Mouse (Mus musculus) embryonic fibroblast, embryonic 13.5 days (primary cell): ENCODE data around the gene Cfap65.

ENCODE experiments used
- CTCF ChIP-seq: IDR thresholded peaks from 2 replicates; pipeline ENCODE4 v1.5.1; 2011; ENCODE audit warnings: mild to moderate bottlenecking, control low read depth, low read length, moderate library complexity, borderline replicate concordance; ENCODE audit not compliant: insufficient read depth
- POLR2A ChIP-seq: IDR thresholded peaks from 2 replicates; pipeline ENCODE4 v1.6.1; 2011; ENCODE audit warnings: low read depth, mild to moderate bottlenecking, control low read depth, low read length, moderate library complexity

DNA sequence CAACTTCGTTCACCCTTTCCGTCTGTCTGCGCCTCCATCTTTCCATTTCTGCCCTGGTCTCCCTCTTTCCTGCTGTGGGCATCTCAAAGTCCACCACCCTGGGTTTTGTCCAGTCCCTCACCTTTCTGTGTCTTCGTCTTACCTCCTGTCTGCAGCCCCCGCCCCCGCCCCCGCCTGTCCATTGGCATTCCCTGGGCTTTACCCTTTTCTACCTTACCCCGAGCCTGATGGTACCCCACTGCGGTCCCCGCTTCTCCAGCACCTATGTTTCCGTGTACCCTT lies 79.0 kb downstream of the Cfap65 start:
- TF ChIP-seq CTCF: no peak
- no peak for TF ChIP-seq POLR2A
